Mouse (Mus musculus): ENCODE results near the gene Crygs. TPM values are rescaled to one million over a fixed set of nuclear protein-coding genes. Genes with fewer than 3 reads are reported as not detected.

Crygs gene
- not detected for polyA plus RNA-seq (2017; shearing (Covaris generic))

GRCm38 (mm10) chr16:22811477-22811876, at the start of gene Crygs:
TSS of gene Crygs (minus strand) at chr16:22811577.
- no peak for ATAC-seq

- ATAC-seq, result peak; percentile 95
Measured at GRCm38 (mm10) chr16:22857431-22858113, 46.2 kb upstream of the Crygs start, which contains the start of the genes Tbccd1 and Dnajb11. TSS of gene Tbccd1 (minus strand) at chr16:22857669. TSS of gene Dnajb11 (plus strand) at chr16:22857845.

- no peak for ATAC-seq
Measured at GRCm38 (mm10) chr16:22856773-22857172, 45.4 kb upstream of the Crygs start.

GRCm38 (mm10) chr16:22852709-22853108, 41.3 kb upstream of the Crygs start:
- ATAC-seq, result no peak

- no peak for ATAC-seq
Measured at GRCm38 (mm10) chr16:22848331-22848730, 37.0 kb upstream of the Crygs start.

GRCm38 (mm10) chr16:22847686-22848085, 36.3 kb upstream of the Crygs start:
- no peak for ATAC-seq

GRCm38 (mm10) chr16:22845481-22845880, 34.1 kb upstream of the Crygs start:
- no peak for ATAC-seq

- ATAC-seq, result no peak
Measured at GRCm38 (mm10) chr16:22844834-22845233, 33.5 kb upstream of the Crygs start.

GRCm38 (mm10) chr16:22844061-22844801, 32.9 kb upstream of the Crygs start:
- no peak for ATAC-seq

- ATAC-seq, result no peak
Measured at GRCm38 (mm10) chr16:22842871-22843270, 31.5 kb upstream of the Crygs start.

- no peak for ATAC-seq
Measured at GRCm38 (mm10) chr16:22839146-22839857, 27.9 kb upstream of the Crygs start.

- no peak for ATAC-seq
Measured at GRCm38 (mm10) chr16:22832932-22833525, 21.7 kb upstream of the Crygs start.

GRCm38 (mm10) chr16:22820731-22821130, 9.4 kb upstream of the Crygs start:
- ATAC-seq, result no peak

- ATAC-seq, result peak; percentile 28
Measured at GRCm38 (mm10) chr16:22807468-22808070, 3.8 kb downstream of the Crygs start.

GRCm38 (mm10) chr16:22802786-22803185, 8.6 kb downstream of the Crygs start:
- no peak for ATAC-seq

- ATAC-seq, result no peak
Measured at GRCm38 (mm10) chr16:22800849-22801109, 10.6 kb downstream of the Crygs start.

GRCm38 (mm10) chr16:22800026-22800848, 11.1 kb downstream of the Crygs start:
- no peak for ATAC-seq

GRCm38 (mm10) chr16:22798520-22798919, 12.9 kb downstream of the Crygs start:
- ATAC-seq, result no peak

GRCm38 (mm10) chr16:22797521-22797920, 13.9 kb downstream of the Crygs start:
- ATAC-seq, result no peak

- ATAC-seq, result no peak
Measured at GRCm38 (mm10) chr16:22795497-22795896, 15.9 kb downstream of the Crygs start.

GRCm38 (mm10) chr16:22791235-22791634, 20.1 kb downstream of the Crygs start:
- no peak for ATAC-seq

- no peak for ATAC-seq
Measured at GRCm38 (mm10) chr16:22789908-22790367, 21.4 kb downstream of the Crygs start.

Measured in activated CD4-positive, CD25-positive, alpha-beta regulatory T cell, adult 4 months (primary cell).